Mouse (Mus musculus): Measurements from ENCODE around the gene Rab11fip3.

DNA sequence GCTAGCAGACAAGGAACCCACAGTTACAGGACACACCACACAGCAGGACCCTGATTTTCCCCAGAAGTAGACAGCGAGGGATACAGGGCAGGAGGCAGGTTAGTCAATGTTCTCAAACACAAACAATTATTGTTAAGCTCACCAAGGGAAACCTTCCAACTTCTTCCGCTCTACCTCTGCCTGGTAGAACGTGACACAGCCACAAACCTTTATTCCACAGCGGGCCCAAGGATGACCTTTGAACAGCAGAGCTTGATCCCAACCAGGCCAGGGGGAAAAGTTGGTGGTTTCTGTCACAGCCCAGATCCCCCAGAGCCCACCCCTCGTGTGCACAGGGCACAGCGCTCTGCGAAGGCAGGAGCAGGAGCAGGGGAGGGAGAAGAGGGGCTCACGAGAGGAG, 45.4 kb downstream of the Rab11fip3 start:
- TF ChIP-seq CTCF (IDR thresholded peaks at IDR 0.05; ENCODE audit: control insufficient read depth, insufficient read depth, insufficient read length) (no peak), USF1 (IDR thresholded peaks at IDR 0.05; ENCODE audit: low read depth) (no peak), CEBPB (IDR thresholded peaks at IDR 0.05; ENCODE audit: low read depth) (no peak), MAX (IDR thresholded peaks at IDR 0.05) (no peak), FOSL1 (IDR thresholded peaks at IDR 0.05; ENCODE audit: insufficient read depth, low read length, poor library complexity, severe bottlenecking) (no peak), MYOD1 (IDR thresholded peaks at IDR 0.05; ENCODE audit: control insufficient read depth, insufficient read length, low read depth) (no peak), MYOG (IDR thresholded peaks at IDR 0.05; ENCODE audit: control insufficient read depth, extremely low read depth, insufficient read length) (no peak)
